ENCODE assay signal across 19 mouse cellular contexts in the genomic region with DNA sequence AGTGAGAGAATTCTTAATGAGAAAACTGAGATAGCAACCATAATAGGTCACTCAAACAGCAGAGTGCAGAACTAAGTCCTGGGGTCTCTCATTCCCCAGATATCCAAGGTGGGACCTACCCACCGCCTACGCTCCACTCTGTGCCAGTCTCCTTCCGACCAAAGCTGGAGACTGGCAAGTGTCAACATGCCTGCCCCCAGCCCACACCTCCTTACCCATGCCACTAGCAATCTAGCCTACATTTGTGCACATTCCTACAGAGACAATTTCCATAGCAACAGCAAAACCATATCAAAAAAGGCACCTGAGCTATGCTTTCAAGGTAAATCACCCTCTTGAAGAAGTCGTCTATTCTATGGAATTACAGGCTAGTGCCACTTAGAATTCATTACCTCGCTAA.
"Had no signal": no experiment of that assay in that cellular context is flagged by ENCODE, and none has a peak within 500 bp of the region (broad histone marks: within the 10 kb centered on the region; RNA-seq: fewer than 3 reads in every experiment).

No protein-coding gene starts in this region.

- H3K9ac ChIP-seq: kidney, embryonic 15.5 days; liver, embryonic 13.5 days; lung, embryonic 15.5 days; neural tube, embryonic 12.5 days; neural tube, embryonic 15.5 days had no signal

- H3K4me3 ChIP-seq: kidney, embryonic 15.5 days; left cerebral cortex, adult 2 months; liver, embryonic 13.5 days; lung, embryonic 15.5 days; neural tube, embryonic 12.5 days; neural tube, embryonic 15.5 days had no signal

- H3K36me3 ChIP-seq: kidney, embryonic 15.5 days; liver, embryonic 13.5 days; lung, embryonic 15.5 days; neural tube, embryonic 12.5 days; neural tube, embryonic 15.5 days had no signal

- DNase-seq: kidney, adult 11 months; kidney, adult 8-10 months; kidney, postnatal 10 days; kidney, postnatal 36 days; layer of hippocampus, postnatal 36 days; liver, embryonic 13.5 days; right cerebral cortex, adult 18-20 months; right cerebral cortex, postnatal 14 days; right cerebral cortex, postnatal 4 days; thymus, adult 2 months; thymus, postnatal 14 days; thymus, postnatal 4 days had no signal

- H3K27ac ChIP-seq: kidney, embryonic 15.5 days; left cerebral cortex, adult 2 months; liver, embryonic 13.5 days; lung, embryonic 15.5 days; macrophage; neural tube, embryonic 12.5 days; neural tube, embryonic 15.5 days; stomach, postnatal 0 days had no signal

- H3K27me3 ChIP-seq: kidney, embryonic 15.5 days; liver, embryonic 13.5 days; lung, embryonic 15.5 days; neural tube, embryonic 12.5 days; neural tube, embryonic 15.5 days had no signal

- H3K9me3 ChIP-seq: kidney, embryonic 15.5 days; liver, embryonic 13.5 days; lung, embryonic 15.5 days; neural tube, embryonic 12.5 days; neural tube, embryonic 15.5 days had no signal

- H3K4me2 ChIP-seq: kidney, embryonic 15.5 days; liver, embryonic 13.5 days; lung, embryonic 15.5 days; neural tube, embryonic 12.5 days; neural tube, embryonic 15.5 days had no signal

- H3K4me1 ChIP-seq: liver, embryonic 13.5 days had no signal
